Mouse (Mus musculus): Measurements from ENCODE around the gene Slc22a12. TPM values are rescaled to one million over a fixed set of nuclear protein-coding genes. Genes with fewer than 3 reads are reported as not detected.

The Slc22a12 gene
- total and polyA plus RNA-seq, 3 experiments = 0.17 to 1.2 (median 0.94) TPM

DNA sequence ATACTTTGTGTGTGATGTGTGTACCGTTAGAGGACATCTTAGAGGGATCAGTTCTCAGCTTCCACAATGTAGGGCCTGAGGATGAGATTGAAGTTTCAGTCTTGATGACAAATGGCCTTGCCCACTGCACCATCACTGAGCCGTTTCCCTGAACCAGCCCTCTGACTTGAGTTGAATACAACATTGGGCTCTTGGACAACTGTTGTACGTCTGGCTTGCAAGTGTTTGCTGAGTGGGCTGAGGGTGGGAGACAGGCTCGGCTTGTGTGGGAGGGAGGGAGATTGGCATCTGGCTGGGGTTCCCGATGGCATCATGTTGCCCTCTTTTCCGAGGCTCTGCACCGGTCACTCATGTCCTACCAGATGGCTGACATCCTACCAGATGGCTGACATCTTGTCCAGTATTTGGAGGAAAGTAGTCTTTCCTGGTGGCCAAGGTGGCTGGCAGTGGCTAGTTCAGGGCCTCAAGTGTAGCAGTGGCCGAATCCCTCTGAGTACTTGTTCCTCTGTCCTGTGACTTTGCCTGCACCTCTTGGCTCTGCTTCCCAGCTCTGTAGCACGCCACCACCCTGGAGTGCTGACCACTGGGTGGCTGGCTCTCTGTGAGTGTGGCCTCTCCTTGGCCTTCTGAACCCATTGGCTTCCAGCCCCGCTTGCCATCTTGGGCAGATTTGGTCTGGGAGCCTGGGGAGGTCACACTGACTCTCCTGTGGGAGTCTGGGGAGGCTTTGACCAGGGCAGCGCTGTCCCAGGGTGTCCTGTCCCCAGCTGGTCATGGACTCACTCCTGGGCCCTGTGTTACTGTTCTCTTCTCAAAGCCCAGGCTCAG is 9.3 kb downstream of the Slc22a12 start:
- Histone ChIP-seq H3K79me2 (replicated peaks; ENCODE audit: control insufficient read depth, extremely low read depth, insufficient read depth, poor library complexity, severe bottlenecking) (no peaks in the 10 kb centered on the region), H3K4me1 (ENCODE audit: control insufficient read depth in 1 of 2, insufficient read depth in 2 of 2) (peaks cover 0 to 22% of the 10 kb centered on the region in 2 experiments; a peak in 1 of 4 replicates), H3K27me3 (replicated peaks) (no peaks in the 10 kb centered on the region), H3K4me3 (replicated peaks in 1 of 3; ENCODE audit: low read depth in 2 of 3, low read length in 2 of 3, poor library complexity in 1 of 3) (no peak overlapping the region), H3K36me3 (replicated peaks in 1 of 2; ENCODE audit: control insufficient read depth in 1 of 2, insufficient read depth in 1 of 2, low read length in 1 of 2) (peaks cover 0 to 6% of the 10 kb centered on the region in 2 experiments), H3K4me2 (ENCODE audit: insufficient read depth, low read depth, poor library complexity, severe bottlenecking) (no peak overlapping the region), H3K9me3 (replicated peaks; ENCODE audit: low read length) (peaks cover 3% of the 10 kb centered on the region), H3K27ac (ENCODE audit: insufficient read depth, low read depth) (no peak overlapping the region), H3K9ac (ENCODE audit: insufficient read depth, low read depth) (no peak overlapping the region)
- in situ Hi-C loops (cut with MboI; ENCODE audit: low pct_ligation_motif_present, low pct_unique_long_range_greater_than_20kb, low sequenced_read_pairs) = no loop called here
- dilution Hi-C loops (cut with MboI; ENCODE audit: extremely low pct_ligation_motif_present, extremely low pct_unique_long_range_greater_than_20kb, low sequenced_read_pairs) = no loop called here
- DNase-seq (ENCODE audit: extremely low read depth) = no peak
- TF ChIP-seq KAT2A (IDR thresholded peaks at IDR 0.05; ENCODE audit: insufficient replicate concordance, low read length) (no peak), ZNF384 (IDR thresholded peaks at IDR 0.05; ENCODE audit: low read depth, low read length) (no peak), GABPA (IDR thresholded peaks at IDR 0.05; ENCODE audit: insufficient replicate concordance, low read depth, low read length) (no peak), MAZ (IDR thresholded peaks at IDR 0.05; ENCODE audit: low read depth, low read length) (no peak), ELF1 (IDR thresholded peaks at IDR 0.05; ENCODE audit: low read depth, low read length) (no peak), HCFC1 (IDR thresholded peaks at IDR 0.05; ENCODE audit: low read depth, low read length) (no peak), JUN (IDR thresholded peaks at IDR 0.05; ENCODE audit: insufficient read depth, low read depth, low read length) (no peak), CHD2 (IDR thresholded peaks at IDR 0.05; ENCODE audit: low read length) (no peak)

DNA sequence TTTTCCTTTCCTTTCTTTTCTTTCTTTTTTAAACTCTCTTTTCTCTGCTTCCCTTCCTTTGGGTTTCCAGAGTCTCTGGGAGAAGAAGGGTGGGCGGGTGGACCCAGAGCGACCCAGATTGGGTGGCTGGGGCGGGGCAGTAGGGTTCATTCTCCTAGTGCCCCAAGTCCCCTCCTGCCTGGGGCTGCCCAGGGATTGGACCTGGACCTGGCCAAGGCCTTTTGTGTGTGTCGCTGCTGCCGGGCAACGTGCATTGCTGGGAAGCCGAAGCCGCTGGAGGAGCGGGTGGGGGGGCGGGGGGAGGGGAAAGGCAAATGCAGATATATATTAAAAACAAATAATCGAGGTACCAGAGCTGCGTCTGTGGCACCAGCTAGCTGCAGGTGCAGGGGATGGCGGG is 10.2 kb downstream of the Slc22a12 start:
- in situ Hi-C loops (cut with MboI; ENCODE audit: low pct_ligation_motif_present, low pct_unique_long_range_greater_than_20kb, low sequenced_read_pairs) (no loop called here), dilution Hi-C loops (cut with MboI; ENCODE audit: extremely low pct_ligation_motif_present, extremely low pct_unique_long_range_greater_than_20kb, low sequenced_read_pairs) (no loop called here)
- Histone ChIP-seq H3K79me2 (replicated peaks; ENCODE audit: control insufficient read depth, extremely low read depth, insufficient read depth, poor library complexity, severe bottlenecking) (no peaks in the 10 kb centered on the region), H3K27ac (ENCODE audit: insufficient read depth, low read depth) (no peak overlapping the region), H3K4me1 (ENCODE audit: control insufficient read depth in 1 of 2, insufficient read depth in 2 of 2) (peaks cover 0 to 19% of the 10 kb centered on the region in 2 experiments; a peak in 1 of 4 replicates), H3K36me3 (replicated peaks in 1 of 2; ENCODE audit: control insufficient read depth in 1 of 2, insufficient read depth in 1 of 2, low read length in 1 of 2) (peaks cover 0 to 6% of the 10 kb centered on the region in 2 experiments), H3K9ac (ENCODE audit: insufficient read depth, low read depth) (no peak overlapping the region), H3K9me3 (replicated peaks; ENCODE audit: low read length) (peaks cover 3% of the 10 kb centered on the region), H3K4me2 (ENCODE audit: insufficient read depth, low read depth, poor library complexity, severe bottlenecking) (no peak overlapping the region), H3K4me3 (replicated peaks in 1 of 3; ENCODE audit: low read depth in 2 of 3, low read length in 2 of 3, poor library complexity in 1 of 3) (no peak overlapping the region), H3K27me3 (replicated peaks) (no peaks in the 10 kb centered on the region)
- TF ChIP-seq PAX5 (IDR thresholded peaks at IDR 0.05; ENCODE audit: low read length) = no peak
- TF ChIP-seq HCFC1 (IDR thresholded peaks at IDR 0.05; ENCODE audit: low read depth, low read length) = no peak
- TF ChIP-seq TCF12 (IDR thresholded peaks at IDR 0.05; ENCODE audit: low read depth, low read length) = no peak
- TF ChIP-seq UBTF (IDR thresholded peaks at IDR 0.05; ENCODE audit: low read depth, low read length) = no peak
- no peak for TF ChIP-seq MXI1 (IDR thresholded peaks at IDR 0.05; ENCODE audit: low read depth, low read length)
- TF ChIP-seq SIN3A (IDR thresholded peaks at IDR 0.05; ENCODE audit: low read length) = no peak
- TF ChIP-seq MAX (IDR thresholded peaks at IDR 0.05; ENCODE audit: low read length) = no peak
- TF ChIP-seq CTCF (conservative IDR thresholded peaks at IDR 0.05 in 1 of 2, IDR thresholded peaks at IDR 0.05 in 1 of 2; ENCODE audit: low read depth in 2 of 2, low read length in 2 of 2) = no peak
- no peak for TF ChIP-seq BHLHE40 (IDR thresholded peaks at IDR 0.05; ENCODE audit: low read depth, low read length)
- TF ChIP-seq JUND (conservative IDR thresholded peaks at IDR 0.05; ENCODE audit: low read depth, low read length) = no peak
- TF ChIP-seq POLR2A (IDR thresholded peaks at IDR 0.05; ENCODE audit: low read depth, low read length) = no peak
- TF ChIP-seq E2F4 (IDR thresholded peaks at IDR 0.05; ENCODE audit: insufficient replicate concordance, low read depth, low read length) = no peak
- TF ChIP-seq SMC3 (IDR thresholded peaks at IDR 0.05; ENCODE audit: low read depth, low read length) = no peak
- TF ChIP-seq ZNF384 (IDR thresholded peaks at IDR 0.05; ENCODE audit: low read depth, low read length) = no peak
- TF ChIP-seq MAZ (IDR thresholded peaks at IDR 0.05; ENCODE audit: low read depth, low read length) = no peak
- no peak for DNase-seq (ENCODE audit: extremely low read depth)
